Mouse (Mus musculus) hematopoietic stem cell, adult 5-6 weeks (primary cell): ENCODE results near the gene Gpi1. TPM values are rescaled to one million over a fixed set of nuclear protein-coding genes. Genes with fewer than 3 reads are reported as not detected.

Experiments used
- ATAC-seq, 2 experiments: fragments of 125-278 bp in 1 of 2; replicated peaks in 1 of 2; 2 replicates each; pipeline ENCODE4 v1.8.0; 2016 to 2017; ENCODE audit warnings: inconsistent platforms in 2 of 2, mild to moderate bottlenecking in 2 of 2, moderate number of reproducible peaks in 2 of 2, low read depth in 1 of 2, moderate TSS enrichment in 1 of 2; ENCODE audit not compliant: low FRiP score in 2 of 2, poor library complexity in 2 of 2, severe bottlenecking in 2 of 2, insufficient read depth in 1 of 2, low TSS enrichment in 1 of 2
- total RNA-seq: library from RNA; stranded (forward); fragments of 172-1452, 232-1000 nt; gene quantifications from 2 replicates; pipeline ENCODE4 v1.2.3, GENCODE M21; 2017

Gene Gpi1
- total RNA-seq, 1 experiment from 2014 or later: 357 TPM

GRCm38 (mm10) chr7:34234610-34235561 lies 4.8 kb upstream of the Gpi1 start:
- peak in 1 of 2 experiments; percentile 1; a peak in 1 of 4 replicates for ATAC-seq

GRCm38 (mm10) chr7:34233909-34234609 lies 3.9 kb upstream of the Gpi1 start:
- ATAC-seq: peak; percentile 79 to 87

GRCm38 (mm10) chr7:34232785-34233725 lies 2.9 kb upstream of the Gpi1 start:
- no peak for ATAC-seq

- ATAC-seq: no peak; a peak in 1 of 4 replicates
These were observed 435 bp downstream of the Gpi1 start for GRCm38 (mm10) chr7:34229691-34230111.

GRCm38 (mm10) chr7:34229153-34229552 lies 983 bp downstream of the Gpi1 start:
- no peak for ATAC-seq

- ATAC-seq: no peak
These were observed 1.5 kb downstream of the Gpi1 start for GRCm38 (mm10) chr7:34228641-34229040.

GRCm38 (mm10) chr7:34226846-34227245 lies 3.3 kb downstream of the Gpi1 start:
- no peak for ATAC-seq

GRCm38 (mm10) chr7:34226086-34226485 lies 4.0 kb downstream of the Gpi1 start:
- no peak for ATAC-seq

- no peak for ATAC-seq
These were observed 5.8 kb downstream of the Gpi1 start for GRCm38 (mm10) chr7:34224308-34224707.

GRCm38 (mm10) chr7:34222340-34222739 lies 7.8 kb downstream of the Gpi1 start:
- ATAC-seq: no peak

GRCm38 (mm10) chr7:34221594-34222250 lies 8.4 kb downstream of the Gpi1 start:
- ATAC-seq: peak in 1 of 2 experiments; percentile 41; a peak in 1 of 4 replicates

GRCm38 (mm10) chr7:34218496-34218895 lies 11.6 kb downstream of the Gpi1 start:
- ATAC-seq: no peak

- ATAC-seq: no peak
These were observed 13.7 kb downstream of the Gpi1 start for GRCm38 (mm10) chr7:34216474-34216873.

GRCm38 (mm10) chr7:34215481-34215880 lies 14.7 kb downstream of the Gpi1 start:
- no peak for ATAC-seq

- peak; percentile 87 to 88 for ATAC-seq
These were observed 15.5 kb downstream of the Gpi1 start for GRCm38 (mm10) chr7:34214644-34215043.

- ATAC-seq: no peak
These were observed 16.9 kb downstream of the Gpi1 start for GRCm38 (mm10) chr7:34213281-34213680.
